Comparison of ENCODE assay signal across 8 mouse cellular contexts in the genomic region with DNA sequence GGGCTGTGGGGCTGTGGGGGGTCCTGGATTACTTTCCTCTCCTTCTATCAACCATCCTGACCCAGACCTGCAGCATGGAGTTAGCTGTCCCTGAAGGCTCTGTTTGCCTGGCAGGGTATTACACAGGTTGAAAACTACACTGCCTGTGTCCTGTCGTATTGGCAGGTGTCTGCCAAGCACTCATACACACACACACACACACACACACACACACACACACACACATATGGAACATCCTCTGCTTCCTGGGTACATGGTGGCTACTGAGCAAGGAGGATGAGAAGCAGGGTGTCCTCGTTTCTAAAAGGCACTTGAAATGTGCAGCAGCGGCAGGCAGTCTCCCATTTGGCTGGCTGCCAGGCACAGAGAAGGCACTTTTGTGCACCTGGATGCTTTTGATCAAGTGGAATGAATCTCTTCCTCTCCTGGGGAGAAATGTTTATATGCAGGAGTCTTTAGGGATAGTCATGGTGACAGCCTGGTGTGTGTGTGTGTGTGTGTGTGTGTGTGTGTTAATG. TPM values are rescaled to one million over a fixed set of nuclear protein-coding genes. Genes with fewer than 3 reads are reported as not detected.
DNase-seq lines count a peak whose midpoint lies in the region; ATAC-seq lines count a peak whose summit lies in the region.

No protein-coding gene starts in this region.

- no peaks in the 10 kb centered on the region for H3K27me3 ChIP-seq in heart, embryonic 14.5 days (ENCODE audit: control insufficient read depth, insufficient read depth, low read length)
- H3K27me3 ChIP-seq in forebrain, embryonic 12.5 days, result no peaks in the 10 kb centered on the region
- H3K27me3 ChIP-seq in midbrain, embryonic 13.5 days, result no peaks in the 10 kb centered on the region

- peaks cover 0 to 7% of the 10 kb centered on the region in 2 experiments; a peak in 2 of 4 replicates for H3K4me1 ChIP-seq in heart, embryonic 14.5 days (ENCODE audit: control insufficient read depth in 2 of 2, insufficient read depth in 2 of 2, low read length in 2 of 2)
- peaks cover 14% of the 10 kb centered on the region for H3K4me1 ChIP-seq in forebrain, embryonic 12.5 days
- H3K4me1 ChIP-seq in midbrain, embryonic 13.5 days (replicated peaks), result peaks cover 13% of the 10 kb centered on the region

- peak overlapping the region; percentile 0; the same call in 1 of the 2 replicates for H3K9ac ChIP-seq in heart, embryonic 14.5 days (ENCODE audit: low read length)
- no peak overlapping the region for H3K9ac ChIP-seq in forebrain, embryonic 12.5 days
- no peak overlapping the region for H3K9ac ChIP-seq in midbrain, embryonic 13.5 days (replicated peaks)

- 9% methylated on average over 3 of the region's 3 CpGs for WGBS in heart, embryonic 14.5 days
- 4% methylated on average over 3 of the region's 3 CpGs for WGBS in forebrain, embryonic 12.5 days
- WGBS in midbrain, embryonic 13.5 days, result 9% methylated on average over 3 of the region's 3 CpGs

- ATAC-seq in heart, embryonic 14.5 days (ENCODE audit: insufficient number of reproducible peaks, insufficient read depth, low FRiP score, low read depth), result no peak
- 0 out of 2 replicates have a peak, but pooled peaks have one; percentile 36 for ATAC-seq in forebrain, embryonic 12.5 days (ENCODE audit: low FRiP score)
- ATAC-seq in midbrain, embryonic 13.5 days, result peak; percentile 76

- H3K36me3 ChIP-seq in heart, embryonic 14.5 days (ENCODE audit: control insufficient read depth, insufficient read depth, low read length), result no peaks in the 10 kb centered on the region
- H3K36me3 ChIP-seq in forebrain, embryonic 12.5 days (replicated peaks), result no peaks in the 10 kb centered on the region
- no peaks in the 10 kb centered on the region for H3K36me3 ChIP-seq in midbrain, embryonic 13.5 days

- H3K4me2 ChIP-seq in heart, embryonic 14.5 days (ENCODE audit: low read length), result peak overlapping the region; percentile 15
- H3K4me2 ChIP-seq in forebrain, embryonic 12.5 days, result peak overlapping the region; percentile 21; the same call in 1 of the 2 replicates
- H3K4me2 ChIP-seq in midbrain, embryonic 13.5 days (replicated peaks), result peak overlapping the region; percentile 36; the same call in 1 of the 2 replicates

- no peak overlapping the region for H3K27ac ChIP-seq in heart, embryonic 14.5 days (replicated peaks in 1 of 2; ENCODE audit: control insufficient read depth in 1 of 2, insufficient read depth in 1 of 2, low read depth in 2 of 2, low read length in 2 of 2)
- 0 out of 2 replicates have a peak overlapping the region, but pooled peaks have one; percentile 1 for H3K27ac ChIP-seq in forebrain, embryonic 12.5 days
- H3K27ac ChIP-seq in midbrain, embryonic 13.5 days, result peak overlapping the region; percentile 35; the same call in 1 of the 2 replicates

- H3K9me3 ChIP-seq in heart, embryonic 14.5 days (ENCODE audit: control insufficient read depth, low read length), result no peaks in the 10 kb centered on the region
- no peaks in the 10 kb centered on the region for H3K9me3 ChIP-seq in forebrain, embryonic 12.5 days
- H3K9me3 ChIP-seq in midbrain, embryonic 13.5 days, result no peaks in the 10 kb centered on the region

- DNase-seq in heart, postnatal 4 days, result no peak
- peak; percentile 16 for DNase-seq in ZHBTc4 (ENCODE audit: low read depth, low spot score)
- no peak for DNase-seq in ovary, postnatal 36 days (ENCODE audit: low spot score)
- no peak for DNase-seq in layer of hippocampus, adult 9-11 months
- no peak for DNase-seq in layer of hippocampus, postnatal 14 days (ENCODE audit: low spot score in 2 of 2)

- H3K4me3 ChIP-seq in heart, embryonic 14.5 days (ENCODE audit: control insufficient read depth in 1 of 2, insufficient read depth in 1 of 2, low read depth in 1 of 2, low read length in 2 of 2), result no peak overlapping the region
- H3K4me3 ChIP-seq in forebrain, embryonic 12.5 days (replicated peaks), result no peak overlapping the region
- no peak overlapping the region for H3K4me3 ChIP-seq in midbrain, embryonic 13.5 days (replicated peaks)

RNA-seq across cellular contexts. Expression of a gene that starts 44.9 kb away (rescaled TPM):
- 37.1 and 46.9 TPM in 2 replicates for polyA plus RNA-seq in heart, embryonic 14.5 days (2014; fragmentation: Nextera tagmentation; extraction: Ambion mirVana)
- total RNA-seq in heart, postnatal 4 days (2021), result 10 to 100 TPM; 79.4 to 83.7 TPM
- 6.7 and 11.0 TPM in 2 replicates for polyA plus RNA-seq in forebrain, embryonic 12.5 days (2016; fragmentation: Nextera tagmentation; extraction: Ambion mirVana)
- 4.0 and 5.3 TPM in 2 replicates for polyA plus RNA-seq in midbrain, embryonic 13.5 days (2015; fragmentation: Nextera tagmentation; extraction: Ambion mirVana)
- total RNA-seq in layer of hippocampus, postnatal 14 days (2021), result 10 to 100 TPM; 12.7 to 16.0 TPM

Comparison
In these comparisons a context has a peak if more than half of its experiments do, and no peak if none do; other contexts are left out.
1. H3K27ac ChIP-seq: peak in forebrain, embryonic 12.5 days (single experiment) and midbrain, embryonic 13.5 days (single experiment); none in heart, embryonic 14.5 days (0 of 2).
2. Peak in every context shown above with its lines, with median percentiles within 50 percentile points of each other: H3K4me2 ChIP-seq.